In the genomic region with DNA sequence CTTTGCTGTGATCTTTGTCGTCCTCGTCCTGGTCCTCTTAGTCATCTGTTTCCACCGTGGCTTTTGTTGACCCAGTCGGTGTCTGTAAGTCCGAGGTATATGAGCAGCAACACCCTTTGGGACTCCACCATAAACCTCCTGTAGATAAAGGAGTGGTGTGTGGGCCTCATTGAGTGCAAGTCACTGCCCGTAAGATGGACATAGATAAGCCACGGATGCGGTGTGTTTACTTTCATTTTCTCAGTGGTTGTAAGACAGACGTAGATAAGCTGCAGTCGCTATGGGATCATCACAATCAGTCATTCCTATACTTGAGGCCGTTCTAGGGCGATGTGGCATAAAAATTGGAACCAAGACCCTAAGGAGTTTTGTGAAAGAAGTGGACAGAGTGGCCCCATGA, we compare ENCODE assay signal across 15 mouse cellular contexts.
"Had no signal": no experiment of that assay in that cellular context is flagged by ENCODE, and none has a peak within 500 bp of the region (broad histone marks: within the 10 kb centered on the region; RNA-seq: fewer than 3 reads in every experiment).

No protein-coding gene starts in this region.

- H3K36me3 ChIP-seq: neural tube, embryonic 15.5 days; stomach, embryonic 15.5 days had no signal

- H3K27me3 ChIP-seq: neural tube, embryonic 15.5 days; stomach, embryonic 15.5 days had no signal

- H3K9me3 ChIP-seq: stomach, embryonic 15.5 days had no signal

- H3K27ac ChIP-seq: neural tube, embryonic 15.5 days; stomach, embryonic 15.5 days; stomach, postnatal 0 days had no signal

- DNase-seq: retina, postnatal 1 day; right cerebral cortex, adult 18-20 months; right cerebral cortex, postnatal 14 days; right cerebral cortex, postnatal 25 days; right cerebral cortex, postnatal 4 days; spleen, adult 18-20 months; thymus, adult 18-20 months; thymus, adult 2 months; thymus, postnatal 14 days; thymus, postnatal 25 days; thymus, postnatal 36 days; thymus, postnatal 4 days had no signal

- H3K4me3 ChIP-seq: neural tube, embryonic 15.5 days; stomach, embryonic 15.5 days had no signal

- H3K9ac ChIP-seq: neural tube, embryonic 15.5 days; stomach, embryonic 15.5 days had no signal

- H3K4me2 ChIP-seq: neural tube, embryonic 15.5 days; stomach, embryonic 15.5 days had no signal

- H3K4me1 ChIP-seq: neural tube, embryonic 15.5 days; stomach, embryonic 15.5 days had no signal
